Mouse (Mus musculus): ENCODE measurements around the gene Slc29a2. TPM values are rescaled to one million over a fixed set of nuclear protein-coding genes. Genes with fewer than 3 reads are reported as not detected.

Gene Slc29a2
- total and polyA plus RNA-seq, 3 experiments, result 2.1 to 6.6 (median 4.2) TPM

- Histone ChIP-seq H3K4me2 (ENCODE audit: insufficient read depth, low read depth, poor library complexity, severe bottlenecking) (peak overlapping the region; percentile 65; the same call in 1 of the 2 replicates), H3K4me1 (ENCODE audit: control insufficient read depth in 1 of 2, insufficient read depth in 2 of 2) (peaks cover 8 to 23% of the 10 kb centered on the region in 2 experiments; a peak in 3 of 4 replicates), H3K36me3 (replicated peaks in 1 of 2; ENCODE audit: control insufficient read depth in 1 of 2, insufficient read depth in 1 of 2, low read length in 1 of 2) (no peaks in the 10 kb centered on the region), H3K27me3 (replicated peaks) (peaks cover 76% of the 10 kb centered on the region), H3K27ac (ENCODE audit: insufficient read depth, low read depth) (no peak overlapping the region), H3K4me3 (replicated peaks in 1 of 3; ENCODE audit: low read depth in 2 of 3, low read length in 2 of 3, poor library complexity in 1 of 3) (peak overlapping the region; percentile 2 to 31 (median 4)), H3K9me3 (replicated peaks; ENCODE audit: low read length) (peaks cover 6% of the 10 kb centered on the region), H3K79me2 (replicated peaks; ENCODE audit: control insufficient read depth, extremely low read depth, insufficient read depth, poor library complexity, severe bottlenecking) (no peaks in the 10 kb centered on the region), H3K9ac (ENCODE audit: insufficient read depth, low read depth) (no peak overlapping the region)
- dilution Hi-C loops (cut with MboI; ENCODE audit: extremely low pct_ligation_motif_present, extremely low pct_unique_long_range_greater_than_20kb, low sequenced_read_pairs), result no loop called here
- TF ChIP-seq NRF1 (IDR thresholded peaks at IDR 0.05; ENCODE audit: low read depth, low read length) (peak; percentile 68), USF1 (IDR thresholded peaks at IDR 0.05; ENCODE audit: low read depth, low read length) (no peak), RAD21 (IDR thresholded peaks at IDR 0.05; ENCODE audit: low read depth, low read length) (peak; percentile 58), CTCF (conservative IDR thresholded peaks at IDR 0.05 in 1 of 2, IDR thresholded peaks at IDR 0.05 in 1 of 2; ENCODE audit: low read depth in 2 of 2, low read length in 2 of 2) (peak in 1 of 2 experiments; percentile 76; a peak in 2 of 4 replicates), ELF1 (IDR thresholded peaks at IDR 0.05; ENCODE audit: low read depth, low read length) (0 out of 2 replicates have a peak, but pooled peaks have one; percentile 30), SMC3 (IDR thresholded peaks at IDR 0.05; ENCODE audit: low read depth, low read length) (peak; percentile 63)
- in situ Hi-C loops (cut with MboI; ENCODE audit: low pct_ligation_motif_present, low pct_unique_long_range_greater_than_20kb, low sequenced_read_pairs), result no loop called here
- peak; percentile 49 for DNase-seq (ENCODE audit: extremely low read depth)
Measured at GRCm38 (mm10) chr19:5073028-5073427, 49.4 kb downstream of the Slc29a2 start.

GRCm38 (mm10) chr19:5073518-5073917 lies 49.9 kb downstream of the Slc29a2 start:
- Histone ChIP-seq H3K4me3 (replicated peaks in 1 of 3; ENCODE audit: low read depth in 2 of 3, low read length in 2 of 3, poor library complexity in 1 of 3) (no peak overlapping the region), H3K9me3 (replicated peaks; ENCODE audit: low read length) (peaks cover 6% of the 10 kb centered on the region), H3K36me3 (replicated peaks in 1 of 2; ENCODE audit: control insufficient read depth in 1 of 2, insufficient read depth in 1 of 2, low read length in 1 of 2) (no peaks in the 10 kb centered on the region), H3K79me2 (replicated peaks; ENCODE audit: control insufficient read depth, extremely low read depth, insufficient read depth, poor library complexity, severe bottlenecking) (no peaks in the 10 kb centered on the region), H3K27ac (ENCODE audit: insufficient read depth, low read depth) (no peak overlapping the region), H3K4me1 (ENCODE audit: control insufficient read depth in 1 of 2, insufficient read depth in 2 of 2) (peaks cover 8 to 23% of the 10 kb centered on the region in 2 experiments; a peak in 3 of 4 replicates), H3K4me2 (ENCODE audit: insufficient read depth, low read depth, poor library complexity, severe bottlenecking) (peak overlapping the region; percentile 65), H3K27me3 (replicated peaks) (peaks cover 76% of the 10 kb centered on the region), H3K9ac (ENCODE audit: insufficient read depth, low read depth) (no peak overlapping the region)
- no peak for DNase-seq (ENCODE audit: extremely low read depth)
- in situ Hi-C loops (cut with MboI; ENCODE audit: low pct_ligation_motif_present, low pct_unique_long_range_greater_than_20kb, low sequenced_read_pairs) (no loop called here), dilution Hi-C loops (cut with MboI; ENCODE audit: extremely low pct_ligation_motif_present, extremely low pct_unique_long_range_greater_than_20kb, low sequenced_read_pairs) (no loop called here)
- TF ChIP-seq SIN3A (IDR thresholded peaks at IDR 0.05; ENCODE audit: low read length), result no peak
- TF ChIP-seq HCFC1 (IDR thresholded peaks at IDR 0.05; ENCODE audit: low read depth, low read length), result no peak
- no peak for TF ChIP-seq BHLHE40 (IDR thresholded peaks at IDR 0.05; ENCODE audit: low read depth, low read length)
- TF ChIP-seq ZKSCAN1 (IDR thresholded peaks at IDR 0.05; ENCODE audit: borderline replicate concordance, low read depth, low read length), result no peak
- TF ChIP-seq MEF2A (IDR thresholded peaks at IDR 0.05; ENCODE audit: borderline replicate concordance, low read depth, low read length), result no peak
- no peak for TF ChIP-seq GABPA (IDR thresholded peaks at IDR 0.05; ENCODE audit: insufficient replicate concordance, low read depth, low read length)
- no peak for TF ChIP-seq POLR2AphosphoS2 (IDR thresholded peaks at IDR 0.05; ENCODE audit: low read depth, low read length)
- no peak for TF ChIP-seq MYC (IDR thresholded peaks at IDR 0.05; ENCODE audit: low read depth, low read length)
- TF ChIP-seq SMC3 (IDR thresholded peaks at IDR 0.05; ENCODE audit: low read depth, low read length), result no peak
- TF ChIP-seq CHD2 (IDR thresholded peaks at IDR 0.05; ENCODE audit: low read length), result no peak
- TF ChIP-seq IRF4 (IDR thresholded peaks at IDR 0.05; ENCODE audit: low read depth, low read length), result no peak
- TF ChIP-seq MAZ (IDR thresholded peaks at IDR 0.05; ENCODE audit: low read depth, low read length), result no peak
- no peak for TF ChIP-seq MAX (IDR thresholded peaks at IDR 0.05; ENCODE audit: low read length)
- TF ChIP-seq USF2 (conservative IDR thresholded peaks at IDR 0.05; ENCODE audit: low read depth, low read length), result no peak
- TF ChIP-seq NELFE (IDR thresholded peaks at IDR 0.05; ENCODE audit: low read depth, low read length), result no peak
- TF ChIP-seq ELF1 (IDR thresholded peaks at IDR 0.05; ENCODE audit: low read depth, low read length), result no peak
- TF ChIP-seq ZC3H11A (IDR thresholded peaks at IDR 0.05; ENCODE audit: low read depth, low read length), result no peak
- TF ChIP-seq USF1 (IDR thresholded peaks at IDR 0.05; ENCODE audit: low read depth, low read length), result no peak
